Mouse (Mus musculus): ENCODE measurements around the gene Hdac1. TPM values are rescaled to one million over a fixed set of nuclear protein-coding genes. Genes with fewer than 3 reads are reported as not detected.

The Hdac1 gene
- polyA plus RNA-seq, 1 experiment from 2014 or later, result 189 TPM

DNA sequence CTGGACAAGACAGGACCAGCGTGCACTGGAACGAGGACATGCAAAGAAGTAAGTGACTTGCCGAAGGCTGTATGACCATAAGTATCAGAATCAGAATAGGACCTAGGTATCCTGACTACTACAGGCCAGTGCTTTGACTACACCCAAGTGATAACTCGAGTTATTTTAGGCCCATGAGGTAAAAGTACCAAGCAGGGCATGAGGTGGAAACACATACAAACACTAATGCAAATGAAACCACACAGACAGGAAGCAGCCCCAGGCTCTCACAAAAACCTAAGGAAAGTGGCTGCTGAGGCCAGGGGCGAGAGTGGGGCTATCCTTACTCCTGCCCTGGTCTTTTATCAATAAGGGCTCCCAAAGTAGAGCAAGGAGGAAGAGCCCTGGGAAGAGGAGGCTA is 17.2 kb downstream of the Hdac1 start:
- no peak overlapping the region for H3K4me2 ChIP-seq
- no peak overlapping the region for H3K4me3 ChIP-seq
- no peak overlapping the region for H3K9ac ChIP-seq
- ATAC-seq, result no peak
- no peak overlapping the region for H3K27ac ChIP-seq
- H3K4me1 ChIP-seq, result no peaks in the 10 kb centered on the region
- H3K9me3 ChIP-seq (replicated peaks), result no peaks in the 10 kb centered on the region
- 93% methylated on average over 5 of the region's 5 CpGs for WGBS
- no peaks in the 10 kb centered on the region for H3K27me3 ChIP-seq
- H3K36me3 ChIP-seq (ENCODE audit: poor library complexity, severe bottlenecking), result peaks cover 92% of the 10 kb centered on the region

DNA sequence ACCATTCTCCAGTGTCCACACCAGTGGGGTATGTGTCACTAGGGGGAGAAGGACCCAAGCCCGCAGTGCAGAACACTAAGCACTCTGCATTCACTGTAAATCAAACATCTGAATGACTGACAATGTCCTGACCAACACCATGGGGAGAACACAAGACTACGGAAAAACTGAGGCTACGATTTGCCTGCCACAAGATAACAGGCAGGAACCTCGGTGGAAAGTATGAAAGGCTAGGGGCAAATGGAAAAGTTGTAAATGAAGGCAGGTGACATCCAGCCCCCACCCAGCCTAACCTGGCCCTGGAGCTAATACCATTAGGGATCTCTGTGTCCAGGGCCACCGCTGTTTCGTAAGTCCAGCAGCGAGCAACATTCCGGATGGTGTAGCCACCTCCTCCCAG is 24.0 kb downstream of the Hdac1 start:
- no peak overlapping the region for H3K4me3 ChIP-seq
- H3K27me3 ChIP-seq, result no peaks in the 10 kb centered on the region
- no peak overlapping the region for H3K27ac ChIP-seq
- no peak overlapping the region for H3K4me2 ChIP-seq
- ATAC-seq, result no peak
- no peaks in the 10 kb centered on the region for H3K9me3 ChIP-seq (replicated peaks)
- H3K36me3 ChIP-seq (ENCODE audit: poor library complexity, severe bottlenecking), result peaks cover 82% of the 10 kb centered on the region
- peaks cover 18% of the 10 kb centered on the region for H3K4me1 ChIP-seq
- H3K9ac ChIP-seq, result no peak overlapping the region
- WGBS, result 93% methylated on average over 8 of the region's 8 CpGs

DNA sequence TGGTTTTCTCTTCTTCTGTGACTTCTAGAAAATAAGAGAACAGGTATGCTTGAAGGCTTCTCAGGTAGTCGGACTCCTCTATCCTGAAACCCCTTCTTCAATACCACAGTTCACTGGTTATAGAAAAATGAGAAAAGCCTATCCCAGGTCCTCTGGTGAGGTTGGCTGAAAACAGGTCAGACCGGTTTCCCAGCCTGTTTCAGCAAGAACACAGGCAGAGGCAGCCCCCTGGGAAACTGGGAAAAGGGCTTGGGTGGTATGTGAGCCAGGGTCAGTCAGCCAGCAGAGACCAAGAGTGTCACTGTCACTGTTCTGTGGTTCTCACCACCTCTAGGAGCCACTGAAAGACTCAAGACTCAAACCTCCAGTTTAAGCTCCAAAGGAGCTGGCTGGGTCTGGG is 25.6 kb downstream of the Hdac1 start:
- ATAC-seq, result no peak
- H3K4me1 ChIP-seq, result peaks cover 25% of the 10 kb centered on the region
- no peaks in the 10 kb centered on the region for H3K9me3 ChIP-seq (replicated peaks)
- H3K4me2 ChIP-seq, result 0 out of 2 replicates have a peak overlapping the region, but pooled peaks have one; percentile 28
- 51% methylated on average over 2 of the region's 2 CpGs for WGBS
- peaks cover 66% of the 10 kb centered on the region for H3K36me3 ChIP-seq (ENCODE audit: poor library complexity, severe bottlenecking)
- H3K27me3 ChIP-seq, result no peaks in the 10 kb centered on the region
- peak overlapping the region; percentile 16; the same call in 1 of the 2 replicates for H3K27ac ChIP-seq
- H3K4me3 ChIP-seq, result no peak overlapping the region
- H3K9ac ChIP-seq, result no peak overlapping the region

DNA sequence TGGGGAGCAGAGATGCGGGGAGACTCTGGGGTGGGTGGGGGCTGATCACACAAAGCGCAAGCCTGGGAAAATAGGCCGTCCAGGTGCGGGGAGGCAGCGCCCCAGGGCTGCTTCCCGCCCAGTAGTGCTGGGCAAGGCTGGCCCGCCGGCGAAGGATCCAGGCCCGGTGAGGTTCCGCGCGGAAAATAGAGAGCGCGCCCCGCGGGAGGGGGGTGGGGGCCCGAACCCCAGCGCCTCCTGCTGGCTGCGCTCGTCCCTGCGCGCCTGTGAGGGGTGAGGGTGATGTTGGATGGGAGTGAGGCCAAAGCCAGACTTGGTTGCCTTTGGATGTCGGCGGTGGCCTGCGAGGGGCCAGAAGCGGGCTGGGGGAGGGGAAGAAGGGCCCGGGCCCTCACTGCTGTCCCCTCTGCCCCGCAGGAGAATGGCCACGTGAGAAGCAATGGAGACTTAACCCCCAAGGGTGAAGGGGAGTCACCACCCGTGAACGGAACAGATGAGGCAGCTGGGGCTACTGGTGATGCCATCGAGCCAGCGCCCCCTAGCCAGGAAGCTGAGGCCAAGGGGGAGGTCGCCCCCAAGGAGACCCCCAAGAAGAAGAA is 28.1 kb downstream of the Hdac1 start:
- Histone ChIP-seq H3K4me1 (peaks cover 42% of the 10 kb centered on the region), H3K4me2 (peak overlapping the region; percentile 96), H3K9me3 (replicated peaks) (no peaks in the 10 kb centered on the region), H3K4me3 (peak overlapping the region; percentile 100), H3K27ac (peak overlapping the region; percentile 97), H3K9ac (peak overlapping the region; percentile 100), H3K36me3 (ENCODE audit: poor library complexity, severe bottlenecking) (peaks cover 42% of the 10 kb centered on the region), H3K27me3 (no peaks in the 10 kb centered on the region)
- WGBS, result 0% methylated on average over 31 of the region's 35 CpGs
- peak; percentile 63 for ATAC-seq

DNA sequence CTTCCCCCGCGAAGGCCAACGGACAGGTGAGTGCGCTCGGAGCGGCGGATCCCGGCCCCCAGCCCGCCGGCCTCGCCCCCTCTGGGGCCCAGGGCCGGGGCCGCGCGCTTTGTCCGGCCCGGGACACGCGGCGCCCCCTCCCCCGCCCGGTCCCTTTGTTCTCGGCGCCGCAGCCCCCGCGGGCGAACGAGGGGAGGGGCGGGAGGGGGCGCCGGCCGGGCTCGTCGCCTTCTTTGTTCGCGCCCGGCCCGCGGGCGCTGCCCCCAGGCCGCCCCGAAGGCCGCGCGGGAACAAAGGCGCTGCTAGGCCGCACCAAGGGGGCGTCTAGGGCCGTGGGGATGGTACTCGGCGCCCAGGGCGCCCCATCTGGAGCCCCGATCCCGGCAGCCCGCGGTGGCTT is 28.6 kb downstream of the Hdac1 start:
- H3K4me2 ChIP-seq, result peak overlapping the region; percentile 96
- ATAC-seq, result peak; percentile 42
- H3K36me3 ChIP-seq (ENCODE audit: poor library complexity, severe bottlenecking), result peaks cover 41% of the 10 kb centered on the region
- peak overlapping the region; percentile 100 for H3K4me3 ChIP-seq
- peak overlapping the region; percentile 97 for H3K27ac ChIP-seq
- peaks cover 47% of the 10 kb centered on the region for H3K4me1 ChIP-seq
- H3K9me3 ChIP-seq (replicated peaks), result no peaks in the 10 kb centered on the region
- H3K9ac ChIP-seq, result peak overlapping the region; percentile 100
- no peaks in the 10 kb centered on the region for H3K27me3 ChIP-seq
- WGBS, result 1% methylated on average over 44 of the region's 57 CpGs

DNA sequence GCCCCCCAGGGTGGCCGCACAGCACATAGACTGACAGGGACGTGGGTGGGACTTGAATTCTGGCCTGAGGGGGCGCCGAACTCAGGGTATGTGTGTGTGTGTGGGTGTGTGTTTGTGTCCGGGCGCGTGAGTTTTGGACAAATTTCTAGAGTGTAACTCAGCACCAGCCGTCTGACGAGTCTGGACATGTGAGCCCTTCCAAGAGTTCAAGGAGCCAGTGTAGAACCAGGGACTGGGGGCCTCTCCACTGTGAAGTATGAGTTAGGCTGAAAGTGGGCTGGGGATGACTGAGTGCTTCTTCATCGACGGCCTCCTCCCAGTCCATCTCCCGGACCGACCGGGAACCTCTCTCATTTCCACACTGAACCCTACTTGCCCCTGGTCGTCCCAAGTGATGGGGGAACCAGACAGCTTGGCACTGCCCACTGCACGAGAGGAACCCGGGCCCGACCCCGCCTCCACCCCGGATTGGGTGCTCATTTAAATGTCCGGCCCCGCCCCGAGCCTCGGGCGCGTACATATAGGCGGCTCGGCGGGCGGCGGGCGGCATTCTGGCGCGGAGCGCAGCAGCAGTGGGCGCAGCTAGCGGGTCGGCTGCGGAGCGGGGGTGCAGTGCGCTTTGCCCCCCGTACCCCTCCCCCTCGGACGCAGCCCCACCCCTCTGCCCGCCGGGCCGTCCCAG is 29.3 kb downstream of the Hdac1 start, which contains the start of gene Marcksl1:
Gene Marcksl1, plus strand, starts transcription at position 496 of the 682 bp plus-strand sequence.
- peak within 1 kb of the TSS; percentile 100 for H3K9ac ChIP-seq
- peak within 1 kb of the TSS; percentile 100 for H3K4me3 ChIP-seq
- H3K36me3 ChIP-seq (ENCODE audit: poor library complexity, severe bottlenecking), result peaks cover 35% of the 10 kb centered on the region
- no peaks in the 10 kb centered on the region for H3K9me3 ChIP-seq (replicated peaks)
- peak within 1 kb of the TSS; percentile 96 for H3K4me2 ChIP-seq
- WGBS, result 6% methylated on average over 34 of the region's 47 CpGs
- peaks cover 50% of the 10 kb centered on the region for H3K4me1 ChIP-seq
- peak within 1 kb of the TSS; percentile 97 for H3K27ac ChIP-seq
- peak; percentile 89 for ATAC-seq
- no peaks in the 10 kb centered on the region for H3K27me3 ChIP-seq

DNA sequence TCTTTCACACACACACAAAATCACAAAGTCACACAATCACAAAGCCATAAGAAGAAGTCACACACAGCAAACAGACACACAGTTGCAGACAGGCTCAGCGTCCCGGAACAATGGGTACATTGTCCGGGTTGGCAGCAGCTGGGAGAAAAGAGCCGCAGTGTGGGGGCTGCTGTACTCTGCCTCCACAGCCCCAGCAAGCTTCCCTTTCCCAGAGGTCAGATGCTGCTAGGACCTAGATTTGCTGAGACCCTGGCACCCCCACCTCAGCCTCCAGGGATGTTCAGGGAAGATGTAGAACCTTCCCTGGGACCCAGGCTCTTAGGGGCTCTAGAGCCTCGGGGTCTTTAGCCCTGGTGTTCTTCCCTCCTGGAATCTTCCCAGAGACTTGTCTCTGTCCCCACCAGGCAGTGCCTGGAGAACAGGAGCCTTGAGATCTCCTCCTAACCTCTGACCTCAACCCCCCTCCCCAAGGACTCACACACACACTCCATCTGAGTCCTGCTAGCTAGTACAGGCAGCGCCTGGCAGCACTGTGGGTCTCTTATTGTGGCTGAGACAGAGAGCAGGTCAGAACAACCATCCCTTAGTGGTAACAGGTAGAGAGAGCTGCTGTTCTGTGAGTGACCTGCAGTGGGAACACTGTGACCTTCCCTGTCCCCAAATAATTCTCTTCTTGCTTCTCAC is 31.0 kb downstream of the Hdac1 start:
- H3K4me3 ChIP-seq, result no peak overlapping the region
- 13% methylated on average over 6 of the region's 6 CpGs for WGBS
- H3K9me3 ChIP-seq (replicated peaks), result no peaks in the 10 kb centered on the region
- H3K9ac ChIP-seq, result peak overlapping the region; percentile 27; the same call in 1 of the 2 replicates
- peaks cover 46% of the 10 kb centered on the region for H3K4me1 ChIP-seq
- H3K36me3 ChIP-seq (ENCODE audit: poor library complexity, severe bottlenecking), result peaks cover 18% of the 10 kb centered on the region
- no peak overlapping the region for H3K4me2 ChIP-seq
- no peak for ATAC-seq
- H3K27ac ChIP-seq, result no peak overlapping the region
- no peaks in the 10 kb centered on the region for H3K27me3 ChIP-seq

DNA sequence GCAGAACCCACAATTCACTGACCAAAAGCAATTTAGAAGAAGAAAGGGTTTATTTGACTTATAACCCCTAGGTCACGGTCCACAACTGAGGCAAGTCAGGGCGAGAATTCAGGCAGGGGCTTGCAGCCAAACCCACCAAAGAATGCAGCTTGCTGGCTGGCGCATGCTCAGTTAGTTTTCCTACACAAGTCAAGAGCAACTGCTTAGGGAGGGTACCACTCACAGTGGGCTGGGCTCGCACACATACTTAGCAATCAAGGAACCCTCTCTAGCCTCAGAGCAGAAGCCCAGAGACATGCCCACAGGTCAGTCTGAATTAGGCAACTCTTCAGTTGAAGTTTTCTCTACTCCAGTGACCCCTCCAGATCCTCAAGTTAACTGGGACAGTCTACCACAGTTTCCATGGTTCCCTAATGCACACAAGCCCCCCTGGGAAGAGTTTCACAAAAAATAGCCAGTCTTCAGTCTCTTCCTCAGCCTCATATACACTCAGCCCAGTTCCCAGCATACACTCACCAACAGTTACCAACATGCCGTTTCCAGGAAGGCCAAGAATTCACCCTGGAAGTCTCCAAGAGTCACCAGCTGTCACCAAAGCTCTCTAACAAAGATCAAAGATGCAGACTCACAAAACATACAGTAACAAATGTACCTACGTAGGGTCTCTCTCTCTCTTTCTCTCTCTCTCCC is 31.6 kb downstream of the Hdac1 start:
- no peak overlapping the region for H3K4me3 ChIP-seq
- H3K27ac ChIP-seq, result no peak overlapping the region
- H3K4me2 ChIP-seq, result no peak overlapping the region
- WGBS, result 41% methylated on average over 6 of the region's 6 CpGs
- H3K9me3 ChIP-seq (replicated peaks), result no peaks in the 10 kb centered on the region
- H3K4me1 ChIP-seq, result peaks cover 42% of the 10 kb centered on the region
- H3K27me3 ChIP-seq, result no peaks in the 10 kb centered on the region
- no peak for ATAC-seq
- H3K9ac ChIP-seq, result no peak overlapping the region
- H3K36me3 ChIP-seq (ENCODE audit: poor library complexity, severe bottlenecking), result peaks cover 12% of the 10 kb centered on the region

DNA sequence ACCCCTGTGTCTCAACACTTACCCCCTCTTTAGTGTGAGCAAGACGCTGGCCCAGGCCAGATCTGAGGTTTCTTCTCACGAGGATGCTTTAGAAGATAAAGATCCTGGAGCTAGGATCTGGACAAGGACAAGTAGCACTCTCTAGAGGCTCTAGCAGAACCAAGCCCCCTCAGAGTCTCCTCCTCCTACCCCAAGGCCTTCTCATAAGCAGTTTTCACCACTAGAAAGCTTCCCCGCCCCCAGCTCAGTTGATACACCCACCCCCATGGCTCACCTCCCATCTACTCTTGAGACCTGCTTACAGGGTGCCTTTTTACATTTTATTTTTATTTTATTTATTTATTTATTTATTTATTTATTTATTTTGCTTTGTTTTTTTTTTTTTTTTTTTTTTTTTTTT is 32.9 kb downstream of the Hdac1 start:
- Histone ChIP-seq H3K9ac (no peak overlapping the region), H3K4me3 (no peak overlapping the region), H3K4me1 (peaks cover 32% of the 10 kb centered on the region), H3K4me2 (no peak overlapping the region), H3K36me3 (ENCODE audit: poor library complexity, severe bottlenecking) (no peaks in the 10 kb centered on the region), H3K27me3 (no peaks in the 10 kb centered on the region), H3K27ac (no peak overlapping the region), H3K9me3 (replicated peaks) (no peaks in the 10 kb centered on the region)
- 76% methylated on average over 3 of the region's 3 CpGs for WGBS
- ATAC-seq, result no peak

DNA sequence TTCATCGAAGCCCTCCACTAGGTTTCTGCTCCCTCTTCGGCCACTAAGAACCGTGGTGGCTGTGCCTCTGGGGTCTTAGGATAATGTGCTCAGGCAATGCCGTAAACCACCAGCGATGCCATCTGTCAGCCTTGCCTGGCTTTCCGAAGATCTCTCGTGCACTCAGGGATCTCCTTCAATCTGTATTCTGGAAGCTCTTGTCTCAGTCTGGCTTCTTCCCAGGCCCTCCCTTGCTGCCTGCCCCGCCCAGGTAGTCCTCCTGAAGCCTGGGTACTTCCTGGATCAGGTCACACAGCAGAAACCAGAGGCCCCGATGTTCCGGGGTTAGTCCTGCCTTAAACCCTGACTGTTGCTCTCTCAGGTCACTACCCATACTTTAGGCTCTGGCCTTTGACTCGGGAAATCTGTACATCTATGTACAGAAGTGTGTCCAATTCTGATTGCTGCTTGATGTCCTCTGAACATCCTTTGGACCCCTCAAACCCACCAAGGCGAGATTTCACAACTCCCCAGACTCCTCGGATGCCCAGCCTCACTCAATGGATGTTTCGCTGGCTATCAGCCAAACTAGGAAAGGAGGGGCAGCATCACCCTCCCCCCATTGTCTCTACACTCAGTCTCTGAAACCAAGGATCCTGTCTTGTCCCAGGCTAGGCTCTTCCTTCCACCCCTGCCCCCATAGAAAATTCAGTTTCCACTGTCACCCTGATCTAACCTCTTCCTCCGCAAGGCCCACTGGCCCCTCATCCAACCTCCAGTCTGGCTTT is 33.5 kb downstream of the Hdac1 start:
- Histone ChIP-seq H3K4me3 (no peak overlapping the region), H3K27me3 (no peaks in the 10 kb centered on the region), H3K27ac (no peak overlapping the region), H3K4me2 (no peak overlapping the region), H3K4me1 (peaks cover 32% of the 10 kb centered on the region), H3K36me3 (ENCODE audit: poor library complexity, severe bottlenecking) (no peaks in the 10 kb centered on the region), H3K9me3 (replicated peaks) (no peaks in the 10 kb centered on the region), H3K9ac (0 out of 2 replicates have a peak overlapping the region, but pooled peaks have one; percentile 12)
- no peak for ATAC-seq
- 60% methylated on average over 15 of the region's 15 CpGs for WGBS

DNA sequence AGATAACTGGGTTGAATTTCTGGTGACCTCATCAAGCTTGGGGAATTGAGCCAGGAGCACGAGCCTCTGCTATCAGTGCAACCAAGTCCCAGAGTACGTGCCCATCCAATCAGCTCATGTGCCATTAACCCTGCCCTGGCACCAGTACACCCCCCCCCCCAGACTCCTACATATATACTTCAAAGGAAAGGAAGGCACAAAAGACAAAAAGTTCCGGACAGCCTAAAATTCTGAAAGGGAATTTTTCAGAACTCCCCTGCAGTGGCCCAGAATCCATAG is 34.3 kb downstream of the Hdac1 start:
- Histone ChIP-seq H3K4me2 (no peak overlapping the region), H3K9ac (no peak overlapping the region), H3K36me3 (ENCODE audit: poor library complexity, severe bottlenecking) (no peaks in the 10 kb centered on the region), H3K27ac (no peak overlapping the region), H3K4me1 (peaks cover 31% of the 10 kb centered on the region), H3K27me3 (no peaks in the 10 kb centered on the region), H3K4me3 (no peak overlapping the region), H3K9me3 (replicated peaks) (no peaks in the 10 kb centered on the region)
- 76% methylated on average over 3 of the region's 3 CpGs for WGBS
- no peak for ATAC-seq

All from forebrain, embryonic 13.5 days (tissue).